Mouse (Mus musculus) spleen, adult 2 months (tissue): ENCODE results near the gene Kif1b. TPM values are rescaled to one million over a fixed set of nuclear protein-coding genes. Genes with fewer than 3 reads are reported as not detected.

Experiments used
- DNase-seq, 2 experiments: peaks; one replicate each; pipeline versions ENCODE4 v3.0.0 to v3.0.0-alpha.2; 2012 to 2021; ENCODE audit warnings: low spot score in 2 of 2, low read depth in 1 of 2
- H3K27ac ChIP-seq: fragments of 200-500 bp; 2 replicates; pipeline ENCODE4 v1.5.1; 2012; ENCODE audit warnings: low read length, inconsistent platforms; ENCODE audit not compliant: insufficient read depth
- H3K27me3 ChIP-seq: fragments of 200-500 bp; 2 replicates; pipeline ENCODE4 v1.6.1; 2012; ENCODE audit warnings: mild to moderate bottlenecking, moderate library complexity, low read length, inconsistent platforms; ENCODE audit not compliant: control insufficient read depth, insufficient read depth
- H3K36me3 ChIP-seq: fragments of 200-500 bp; 2 replicates; pipeline ENCODE4 v1.6.1; 2012; ENCODE audit warnings: mild to moderate bottlenecking, low read length, inconsistent platforms; ENCODE audit not compliant: control insufficient read depth, insufficient read depth
- H3K4me1 ChIP-seq: fragments of 200-500 bp; 2 replicates; pipeline ENCODE4 v1.6.1; 2011; ENCODE audit warnings: inconsistent platforms; ENCODE audit not compliant: control insufficient read depth, insufficient read depth, insufficient read length
- H3K4me3 ChIP-seq: fragments of 200-500 bp; 2 replicates; pipeline ENCODE4 v1.5.1; 2011; ENCODE audit warnings: mild to moderate bottlenecking, inconsistent platforms; ENCODE audit not compliant: insufficient read depth, insufficient read length; ENCODE audit errors: extremely low read depth
- CTCF ChIP-seq: fragments of 200-500 bp; IDR thresholded peaks from 2 replicates; pipeline ENCODE4 v1.5.1; 2011; ENCODE audit warnings: mild to moderate bottlenecking, inconsistent platforms; ENCODE audit not compliant: insufficient read depth, insufficient read length, insufficient replicate concordance; ENCODE audit errors: extremely low read depth
- POLR2A ChIP-seq: fragments of 200-500 bp; IDR thresholded peaks from 2 replicates; pipeline ENCODE4 v1.6.1; 2011; ENCODE audit warnings: low read depth, low read length, inconsistent platforms
- WGBS: fragments of 180-500 bp; shearing (Covaris S2); methylation state at CpG from one replicate; pipeline ENCODE4 v1.1.7; 2018; 5-methylcytosine and 5-hydroxymethylcytosine counted together
- polyA plus RNA-seq: library from polyadenylated mRNA; depleted of rRNA; stranded (reverse); fragments of >200 nt; gene quantifications from 2 replicates; pipeline ENCODE4 v1.2.3, GENCODE M21; 2012

Kif1b gene
- polyA plus RNA-seq, 1 experiment = 12.6 TPM

DNA sequence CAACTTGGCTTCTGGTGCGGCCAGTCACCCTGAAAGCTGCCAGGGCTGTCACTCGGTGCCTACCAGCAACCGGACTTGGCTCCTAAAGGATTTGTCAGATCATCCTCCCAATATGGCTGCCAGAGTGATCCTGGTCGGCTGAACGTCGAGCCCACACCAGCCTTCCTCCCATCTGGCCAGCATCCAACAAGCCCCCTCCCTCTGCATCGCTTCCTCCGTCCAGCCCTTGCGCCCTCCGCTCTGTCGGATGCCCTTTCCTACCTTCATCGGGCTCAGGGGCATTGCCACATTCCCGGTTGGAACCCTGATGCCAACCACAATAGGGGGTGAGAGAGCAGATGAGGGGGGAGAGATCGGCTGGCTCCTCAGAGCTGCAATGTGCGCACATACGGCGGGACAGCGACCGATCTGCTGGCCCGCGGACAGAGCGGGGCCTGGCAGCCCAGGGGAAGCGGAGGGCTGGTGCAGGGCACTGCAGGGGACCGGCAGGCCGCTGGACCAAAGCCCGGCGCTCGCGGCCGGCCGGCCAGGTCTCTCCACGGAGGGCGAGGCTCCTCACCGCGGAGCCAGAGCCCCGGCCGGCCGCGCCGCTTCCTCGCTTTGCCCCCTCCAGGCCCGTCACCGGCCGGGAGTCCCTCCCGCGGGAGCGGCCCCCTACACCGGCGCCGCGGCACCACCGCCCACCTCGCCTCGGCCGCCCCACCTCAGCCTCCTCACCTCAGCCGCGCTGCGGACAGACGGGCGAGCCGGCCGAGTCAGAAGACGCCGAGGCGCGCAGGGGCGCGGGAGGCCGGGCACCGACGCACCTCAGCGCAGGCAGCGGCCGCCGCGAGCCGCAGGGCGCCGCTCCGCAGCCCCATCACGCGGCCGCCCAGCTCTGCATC, 539 bp downstream of the Kif1b start:
- no peak for TF ChIP-seq CTCF
- TF ChIP-seq POLR2A = no peak
- peak overlapping the region; percentile 85 for H3K4me3 ChIP-seq
- peak in 1 of 2 experiments; percentile 8 for DNase-seq
- no peaks in the 10 kb centered on the region; the same call in 1 of the 2 replicates for H3K4me1 ChIP-seq
- H3K27ac ChIP-seq = peak overlapping the region; percentile 67
- no peaks in the 10 kb centered on the region for H3K36me3 ChIP-seq
- WGBS = 2% methylated on average over 76 of the region's 83 CpGs
- no peaks in the 10 kb centered on the region; the same call in none of the 2 replicates for H3K27me3 ChIP-seq

DNA sequence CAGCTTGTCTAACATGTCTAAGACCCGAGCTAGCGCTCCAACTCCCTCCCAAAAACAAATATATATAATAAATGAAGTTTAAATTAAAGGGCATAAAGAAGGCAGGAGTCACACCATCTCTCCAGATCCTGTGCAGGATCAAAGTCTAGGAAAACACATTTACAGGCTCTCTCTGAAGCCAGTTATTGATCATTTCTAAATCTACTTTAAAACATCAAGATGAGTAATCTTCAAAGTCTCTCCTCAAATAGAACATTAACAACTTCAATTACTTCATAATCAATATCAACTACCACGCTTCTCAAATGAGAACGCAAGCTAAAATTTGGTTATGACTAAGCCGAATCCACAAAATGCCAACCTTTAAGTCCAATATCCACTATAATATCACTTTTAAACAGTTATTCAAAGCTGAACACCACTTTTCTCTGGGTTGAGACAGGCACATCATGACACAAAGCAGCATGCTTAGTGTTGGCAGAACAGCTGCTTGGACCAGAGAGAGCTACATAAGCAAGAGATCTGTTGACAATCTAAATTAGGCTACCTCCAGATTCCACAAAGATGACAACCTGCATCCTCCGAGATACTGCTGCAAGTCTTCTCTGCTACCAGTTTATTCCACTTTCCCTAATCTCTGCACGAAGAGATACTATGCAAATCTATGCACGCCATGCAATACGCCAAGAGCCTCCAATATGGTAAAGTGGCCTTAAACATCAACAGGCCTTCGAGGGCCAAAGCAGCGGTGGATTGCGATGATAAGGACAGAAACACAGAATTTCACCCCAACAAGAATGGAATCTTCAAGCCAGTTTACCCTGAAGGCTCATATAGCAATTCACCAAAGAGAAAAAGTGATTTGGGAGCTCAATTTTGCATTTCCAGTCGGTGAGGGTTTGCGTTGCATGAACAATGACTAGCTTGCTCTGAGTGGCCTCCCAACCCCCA, 1.5 kb downstream of the Kif1b start:
- no peak for DNase-seq
- H3K4me3 ChIP-seq = peak overlapping the region; percentile 85
- no peaks in the 10 kb centered on the region; the same call in none of the 2 replicates for H3K27me3 ChIP-seq
- no peak for TF ChIP-seq POLR2A
- TF ChIP-seq CTCF = no peak
- no peaks in the 10 kb centered on the region; the same call in 1 of the 2 replicates for H3K4me1 ChIP-seq
- 73% methylated on average over 14 of the region's 14 CpGs for WGBS
- H3K36me3 ChIP-seq = no peaks in the 10 kb centered on the region
- H3K27ac ChIP-seq = no peak overlapping the region

DNA sequence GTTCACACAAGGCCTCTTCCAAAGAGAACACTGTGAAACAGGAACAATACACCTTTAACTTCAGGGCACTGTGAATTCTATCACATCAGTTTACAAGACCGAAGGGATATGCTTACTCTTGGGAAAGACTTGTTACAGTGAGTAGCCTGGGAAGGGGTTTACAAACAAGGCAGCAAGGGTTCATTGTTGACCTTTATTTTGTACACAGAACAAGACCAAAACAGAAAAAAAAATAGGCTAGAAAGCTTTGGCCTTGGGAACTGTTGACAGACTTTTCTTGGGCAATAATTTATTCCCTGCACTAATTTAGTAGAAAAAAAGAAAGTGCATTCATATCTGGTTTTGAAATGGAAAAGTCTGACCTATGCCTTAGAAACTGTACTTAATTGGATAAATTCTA, 3.0 kb downstream of the Kif1b start:
- 81% methylated on average over 1 of the region's 1 CpGs for WGBS

DNA sequence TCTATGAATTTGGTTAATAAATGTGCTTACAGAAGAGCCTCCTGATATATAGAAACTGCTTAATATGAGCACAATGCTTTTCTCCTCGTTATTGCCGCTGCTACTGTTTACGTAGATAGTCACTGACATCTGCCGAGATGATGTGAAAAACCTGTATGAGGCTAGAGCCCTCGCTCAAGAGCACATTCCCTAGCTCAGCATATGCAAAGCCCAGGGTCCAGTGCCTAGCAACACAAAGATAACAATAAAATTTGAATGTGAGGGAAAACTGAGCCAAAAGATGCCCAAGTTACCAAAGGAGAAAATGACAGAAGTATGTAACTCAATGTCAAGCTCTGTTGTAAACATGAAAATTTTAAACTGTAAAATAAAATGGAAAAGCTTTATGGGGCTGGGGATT, 4.0 kb downstream of the Kif1b start:
- Histone ChIP-seq H3K36me3 (no peaks in the 10 kb centered on the region), H3K4me1 (no peaks in the 10 kb centered on the region; the same call in 1 of the 2 replicates), H3K27ac (no peak overlapping the region), H3K27me3 (no peaks in the 10 kb centered on the region; the same call in none of the 2 replicates), H3K4me3 (no peak overlapping the region)
- no peak for TF ChIP-seq POLR2A
- no peak for TF ChIP-seq CTCF
- 92% methylated on average over 5 of the region's 5 CpGs for WGBS
- no peak for DNase-seq

More for the DNA sequence above, 3.0 kb downstream of the Kif1b start:
- Histone ChIP-seq H3K36me3 (no peaks in the 10 kb centered on the region), H3K27me3 (no peaks in the 10 kb centered on the region; the same call in none of the 2 replicates), H3K4me3 (no peak overlapping the region), H3K27ac (no peak overlapping the region), H3K4me1 (no peaks in the 10 kb centered on the region; the same call in 1 of the 2 replicates)
- no peak for DNase-seq
- no peak for TF ChIP-seq POLR2A
- no peak for TF ChIP-seq CTCF

DNA sequence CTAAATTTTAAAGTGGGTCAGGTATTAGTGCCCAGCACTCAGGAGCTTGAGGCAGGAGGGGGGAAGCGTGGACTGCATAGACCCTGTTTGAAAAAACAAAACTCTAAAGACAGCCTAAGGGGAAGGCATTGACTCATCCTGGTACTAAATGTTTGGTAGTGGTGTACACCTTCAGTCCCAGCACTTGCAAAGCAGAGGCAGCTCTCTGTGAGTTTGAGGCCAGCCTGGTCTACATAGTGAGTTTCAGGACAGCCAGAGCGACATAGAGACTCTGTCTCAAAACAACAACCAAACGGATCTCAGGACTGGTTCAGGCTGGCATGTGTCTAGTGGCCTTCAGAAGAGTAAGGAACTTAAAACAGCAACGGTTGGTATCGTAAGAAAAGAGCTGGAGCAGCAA, 4.7 kb downstream of the Kif1b start:
- Histone ChIP-seq H3K36me3 (no peaks in the 10 kb centered on the region), H3K27ac (no peak overlapping the region), H3K27me3 (no peaks in the 10 kb centered on the region; the same call in none of the 2 replicates), H3K4me1 (no peaks in the 10 kb centered on the region; the same call in 1 of the 2 replicates), H3K4me3 (no peak overlapping the region)
- WGBS = 67% methylated on average over 5 of the region's 5 CpGs
- TF ChIP-seq CTCF = no peak
- no peak for TF ChIP-seq POLR2A
- no peak for DNase-seq

DNA sequence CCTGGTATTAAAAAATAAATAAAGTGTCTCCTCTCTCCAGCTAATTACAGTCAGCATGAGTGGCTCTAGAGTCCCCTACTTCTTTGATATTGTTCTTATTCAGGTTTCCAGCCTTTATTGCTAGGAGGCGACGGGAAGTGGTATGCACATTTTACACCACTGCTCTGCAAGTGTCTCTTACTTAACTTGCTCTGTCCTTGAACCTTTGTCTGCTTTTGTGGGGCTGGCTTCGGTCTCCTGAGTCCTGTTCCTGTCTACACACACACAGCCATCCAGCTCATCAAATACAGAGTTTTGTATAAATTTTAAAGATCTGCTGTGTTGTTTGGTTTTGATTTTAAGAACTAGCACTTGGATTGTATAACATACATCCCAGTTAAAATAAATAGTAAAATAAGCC, 5.4 kb downstream of the Kif1b start:
- WGBS = 83% methylated on average over 3 of the region's 3 CpGs
- DNase-seq = no peak
- H3K4me3 ChIP-seq = no peak overlapping the region
- H3K4me1 ChIP-seq = no peaks in the 10 kb centered on the region; the same call in 1 of the 2 replicates
- TF ChIP-seq POLR2A = no peak
- TF ChIP-seq CTCF = no peak
- H3K27me3 ChIP-seq = no peaks in the 10 kb centered on the region; the same call in 1 of the 2 replicates
- no peaks in the 10 kb centered on the region for H3K36me3 ChIP-seq
- H3K27ac ChIP-seq = no peak overlapping the region
